Mouse (Mus musculus): ENCODE measurements around the gene Tns1. TPM values are rescaled to one million over a fixed set of nuclear protein-coding genes. Genes with fewer than 3 reads are reported as not detected.
A peak's percentile ranks its signal among the peaks of the same experiment; 100 is the strongest.

Tns1 gene
- polyA plus RNA-seq, 1 experiment: 117 TPM

- Histone ChIP-seq H3K4me3 (ENCODE audit: control insufficient read depth, insufficient read depth, low read length) (no peak overlapping the region), H3K27me3 (ENCODE audit: control insufficient read depth, insufficient read depth, low read length) (peaks cover 2% of the 10 kb centered on the region; the same call in 1 of the 2 replicates), H3K4me1 (replicated peaks; ENCODE audit: control insufficient read depth, insufficient read depth, low read length) (no peaks in the 10 kb centered on the region), H3K27ac (ENCODE audit: control insufficient read depth, insufficient read depth, low read length) (no peak overlapping the region), H3K36me3 (ENCODE audit: control insufficient read depth, insufficient read depth, low read length) (no peaks in the 10 kb centered on the region)
- TF ChIP-seq POLR2A (IDR thresholded peaks at IDR 0.05; ENCODE audit: control insufficient read depth, extremely low read depth, insufficient read depth, low read length, poor library complexity): no peak
- TF ChIP-seq CTCF (IDR thresholded peaks at IDR 0.05; ENCODE audit: borderline replicate concordance, control insufficient read depth, extremely low read depth, insufficient read depth, low read length, poor library complexity): no peak
- DNase-seq: no peak
- 90% methylated on average over 4 of the region's 4 CpGs for WGBS
Measured at GRCm38 (mm10) chr1:74105660-74106059, 18.6 kb downstream of the Tns1 start.

DNA sequence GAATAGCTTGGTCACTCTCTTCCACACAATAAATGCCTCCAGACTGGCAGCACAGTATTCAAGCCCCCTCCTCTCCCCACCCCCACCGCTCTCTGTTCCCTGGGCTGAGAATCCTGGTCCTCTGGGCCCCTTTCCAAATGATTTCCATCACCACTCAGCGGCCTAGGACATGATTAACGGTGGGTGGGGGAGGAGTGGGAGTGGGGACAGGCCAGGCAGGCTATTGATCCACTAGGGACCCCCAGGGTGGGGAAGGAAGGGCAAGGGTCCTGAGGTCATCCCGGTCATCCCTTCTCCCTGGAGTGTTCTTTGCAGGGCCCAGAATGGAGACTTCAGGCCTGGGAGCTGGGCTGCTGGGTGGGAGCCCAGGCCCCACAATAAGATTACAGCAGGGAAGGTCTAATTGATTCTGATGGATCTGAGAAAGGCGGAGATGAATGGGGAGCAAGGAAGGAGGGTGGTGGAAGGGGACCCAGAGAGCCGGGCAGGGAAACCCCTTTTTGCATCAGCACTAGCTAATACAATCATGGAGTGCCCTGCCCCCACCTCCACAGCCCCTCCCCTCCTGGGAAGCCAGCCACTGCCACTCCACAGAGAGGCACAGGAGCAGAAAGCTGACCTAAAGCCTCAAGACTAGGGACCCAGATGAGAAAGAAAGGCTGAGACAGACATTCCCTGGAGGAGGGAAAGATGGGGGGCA, 20.4 kb downstream of the Tns1 start:
- no peak overlapping the region for H3K4me3 ChIP-seq (ENCODE audit: control insufficient read depth, insufficient read depth, low read length)
- H3K36me3 ChIP-seq (ENCODE audit: control insufficient read depth, insufficient read depth, low read length): no peaks in the 10 kb centered on the region
- H3K27me3 ChIP-seq (ENCODE audit: control insufficient read depth, insufficient read depth, low read length): peaks cover 12% of the 10 kb centered on the region
- 92% methylated on average over 6 of the region's 6 CpGs for WGBS
- 0 out of 2 replicates have a peak, but pooled peaks cover under 1% of the 10 kb centered on the region for H3K4me1 ChIP-seq (replicated peaks; ENCODE audit: control insufficient read depth, insufficient read depth, low read length)
- DNase-seq: no peak
- TF ChIP-seq CTCF (IDR thresholded peaks at IDR 0.05; ENCODE audit: borderline replicate concordance, control insufficient read depth, extremely low read depth, insufficient read depth, low read length, poor library complexity): no peak
- TF ChIP-seq POLR2A (IDR thresholded peaks at IDR 0.05; ENCODE audit: control insufficient read depth, extremely low read depth, insufficient read depth, low read length, poor library complexity): no peak
- H3K27ac ChIP-seq (ENCODE audit: control insufficient read depth, insufficient read depth, low read length): no peak overlapping the region

- H3K27me3 ChIP-seq (ENCODE audit: control insufficient read depth, insufficient read depth, low read length): peaks cover 21% of the 10 kb centered on the region
- H3K4me3 ChIP-seq (ENCODE audit: control insufficient read depth, insufficient read depth, low read length): no peak overlapping the region
Measured at GRCm38 (mm10) chr1:74099001-74099435, 25.2 kb downstream of the Tns1 start.

DNA sequence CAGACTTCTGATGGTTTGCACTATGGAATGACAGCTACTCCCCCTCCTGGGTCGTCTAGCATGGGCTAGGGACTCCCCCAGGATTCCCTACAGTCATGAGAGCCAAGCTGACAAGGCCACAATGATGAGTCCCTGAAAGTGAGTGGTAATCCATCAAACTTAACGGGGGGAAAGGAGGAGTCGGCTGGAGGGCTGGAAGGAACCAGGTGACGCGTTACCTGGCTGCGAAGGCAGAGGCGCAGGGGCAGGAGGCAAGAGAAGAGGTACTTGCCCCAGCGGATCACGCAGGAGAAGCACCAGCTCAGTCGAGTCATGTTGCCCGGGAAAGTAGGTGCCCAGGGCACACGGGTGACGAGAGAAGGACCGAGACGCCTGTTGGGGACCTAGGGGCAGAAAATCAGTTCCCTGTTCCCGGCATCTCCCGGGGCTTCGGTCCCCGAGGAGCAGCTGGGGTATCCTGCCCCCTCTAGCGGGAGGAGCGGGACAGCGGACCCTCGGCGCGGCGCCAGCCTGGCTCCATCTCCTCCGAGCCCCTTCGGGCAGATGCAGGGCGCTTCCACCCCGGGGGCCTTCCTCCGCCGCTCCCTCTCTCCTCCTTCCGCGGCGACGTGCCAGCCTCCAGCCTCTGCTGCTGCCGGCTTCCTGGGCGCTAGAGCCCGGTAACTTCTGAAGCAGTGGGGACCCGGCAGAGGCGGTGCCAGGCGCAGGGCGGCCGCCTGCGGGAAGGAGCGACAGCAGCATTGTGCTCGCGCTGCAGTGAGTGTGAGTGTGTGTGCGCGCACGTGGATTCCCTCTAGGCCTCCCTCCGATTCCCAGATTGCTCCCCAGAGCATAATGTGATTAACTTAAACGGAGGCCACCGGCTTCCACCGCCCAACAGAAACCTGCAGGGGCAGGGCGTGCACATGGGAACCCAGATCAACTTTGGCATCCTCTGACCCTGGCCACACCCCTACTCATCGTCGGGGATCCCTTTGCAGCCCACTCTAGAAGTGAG, 25.9 kb downstream of the Tns1 start:
- WGBS: 2% methylated on average over 58 of the region's 58 CpGs
- H3K27me3 ChIP-seq (ENCODE audit: control insufficient read depth, insufficient read depth, low read length): peaks cover 21% of the 10 kb centered on the region
- H3K27ac ChIP-seq (ENCODE audit: control insufficient read depth, insufficient read depth, low read length): no peak overlapping the region
- peak overlapping the region; percentile 1; the same call in 1 of the 2 replicates for H3K4me3 ChIP-seq (ENCODE audit: control insufficient read depth, insufficient read depth, low read length)
- peaks cover 8% of the 10 kb centered on the region; the same call in 1 of the 2 replicates for H3K4me1 ChIP-seq (replicated peaks; ENCODE audit: control insufficient read depth, insufficient read depth, low read length)
- peak; percentile 42 for DNase-seq
- H3K36me3 ChIP-seq (ENCODE audit: control insufficient read depth, insufficient read depth, low read length): no peaks in the 10 kb centered on the region
- TF ChIP-seq CTCF (IDR thresholded peaks at IDR 0.05; ENCODE audit: borderline replicate concordance, control insufficient read depth, extremely low read depth, insufficient read depth, low read length, poor library complexity) (no peak), POLR2A (IDR thresholded peaks at IDR 0.05; ENCODE audit: control insufficient read depth, extremely low read depth, insufficient read depth, low read length, poor library complexity) (no peak)

More at GRCm38 (mm10) chr1:74099001-74099435, 25.2 kb downstream of the Tns1 start:
- Histone ChIP-seq H3K4me1 (replicated peaks; ENCODE audit: control insufficient read depth, insufficient read depth, low read length) (peaks cover 8% of the 10 kb centered on the region; the same call in 1 of the 2 replicates), H3K36me3 (ENCODE audit: control insufficient read depth, insufficient read depth, low read length) (no peaks in the 10 kb centered on the region), H3K27ac (ENCODE audit: control insufficient read depth, insufficient read depth, low read length) (no peak overlapping the region)
- no peak for DNase-seq
- 2% methylated on average over 14 of the region's 14 CpGs for WGBS
- TF ChIP-seq POLR2A (IDR thresholded peaks at IDR 0.05; ENCODE audit: control insufficient read depth, extremely low read depth, insufficient read depth, low read length, poor library complexity) (no peak), CTCF (IDR thresholded peaks at IDR 0.05; ENCODE audit: borderline replicate concordance, control insufficient read depth, extremely low read depth, insufficient read depth, low read length, poor library complexity) (no peak)

- H3K27me3 ChIP-seq (ENCODE audit: control insufficient read depth, insufficient read depth, low read length): peaks cover 19% of the 10 kb centered on the region
- 93% methylated on average over 3 of the region's 3 CpGs for WGBS
Measured at GRCm38 (mm10) chr1:74095728-74096127, 28.5 kb downstream of the Tns1 start.

GRCm38 (mm10) chr1:74095296-74095695, 29.0 kb downstream of the Tns1 start:
- DNase-seq: no peak
- H3K4me1 ChIP-seq (replicated peaks; ENCODE audit: control insufficient read depth, insufficient read depth, low read length): peaks cover 8% of the 10 kb centered on the region; the same call in 1 of the 2 replicates

More at GRCm38 (mm10) chr1:74095728-74096127, 28.5 kb downstream of the Tns1 start:
- no peak for DNase-seq
- H3K4me1 ChIP-seq (replicated peaks; ENCODE audit: control insufficient read depth, insufficient read depth, low read length): peaks cover 8% of the 10 kb centered on the region; the same call in 1 of the 2 replicates
- H3K36me3 ChIP-seq (ENCODE audit: control insufficient read depth, insufficient read depth, low read length): no peaks in the 10 kb centered on the region
- no peak overlapping the region for H3K27ac ChIP-seq (ENCODE audit: control insufficient read depth, insufficient read depth, low read length)
- no peak for TF ChIP-seq POLR2A (IDR thresholded peaks at IDR 0.05; ENCODE audit: control insufficient read depth, extremely low read depth, insufficient read depth, low read length, poor library complexity)
- no peak for TF ChIP-seq CTCF (IDR thresholded peaks at IDR 0.05; ENCODE audit: borderline replicate concordance, control insufficient read depth, extremely low read depth, insufficient read depth, low read length, poor library complexity)
- H3K4me3 ChIP-seq (ENCODE audit: control insufficient read depth, insufficient read depth, low read length): no peak overlapping the region

More at GRCm38 (mm10) chr1:74095296-74095695, 29.0 kb downstream of the Tns1 start:
- 89% methylated on average over 6 of the region's 6 CpGs for WGBS
- H3K27ac ChIP-seq (ENCODE audit: control insufficient read depth, insufficient read depth, low read length): no peak overlapping the region
- no peak overlapping the region for H3K4me3 ChIP-seq (ENCODE audit: control insufficient read depth, insufficient read depth, low read length)
- TF ChIP-seq POLR2A (IDR thresholded peaks at IDR 0.05; ENCODE audit: control insufficient read depth, extremely low read depth, insufficient read depth, low read length, poor library complexity): no peak
- TF ChIP-seq CTCF (IDR thresholded peaks at IDR 0.05; ENCODE audit: borderline replicate concordance, control insufficient read depth, extremely low read depth, insufficient read depth, low read length, poor library complexity): no peak
- H3K27me3 ChIP-seq (ENCODE audit: control insufficient read depth, insufficient read depth, low read length): peaks cover 16% of the 10 kb centered on the region
- H3K36me3 ChIP-seq (ENCODE audit: control insufficient read depth, insufficient read depth, low read length): no peaks in the 10 kb centered on the region
